Mouse (Mus musculus): ENCODE data around the gene Ppan. TPM values are rescaled to one million over a fixed set of nuclear protein-coding genes. Genes with fewer than 3 reads are reported as not detected.

Gene Ppan
- polyA plus RNA-seq, 1 experiment from 2014 or later: 64.1 TPM

GRCm38 (mm10) chr9:20866879-20867278 lies 21.1 kb upstream of the Ppan start:
- WGBS: 55% methylated on average over 3 of the region's 3 CpGs
- ATAC-seq (ENCODE audit: low read depth): no peak

DNA sequence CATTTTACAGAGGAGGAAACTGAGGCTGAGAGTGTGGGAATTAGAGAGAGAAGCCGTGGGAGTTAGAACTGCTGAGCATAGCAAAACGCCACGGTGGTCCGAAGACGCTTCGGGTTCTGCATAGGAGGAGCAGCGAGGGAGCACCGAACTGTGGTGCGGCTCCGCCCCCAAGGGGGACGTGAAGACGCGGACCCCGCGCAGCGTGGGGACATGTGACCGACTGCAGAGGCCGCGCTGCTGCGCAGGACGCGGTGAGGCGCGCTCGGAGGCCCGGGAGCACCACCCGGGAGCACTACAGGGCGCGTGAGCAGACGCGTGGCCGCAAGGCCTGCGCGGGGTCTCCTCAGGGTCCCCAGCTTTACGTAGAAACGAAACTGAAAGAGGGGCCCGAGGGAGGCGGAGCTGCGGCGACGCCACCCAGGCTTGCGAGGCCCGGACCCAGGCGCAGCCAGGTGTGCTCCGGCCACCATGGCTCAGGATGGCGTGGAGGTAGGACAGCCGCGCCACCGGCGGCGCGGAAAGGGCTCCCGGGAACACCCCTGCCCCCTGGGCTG lies 19.4 kb upstream of the Ppan start, which contains the start of gene A230050P20Rik:
Gene A230050P20Rik, plus strand, starts transcription at position 195 of the 554 bp plus-strand sequence.
- ATAC-seq (ENCODE audit: low read depth): peak; percentile 76
- Histone ChIP-seq H3K36me3 (ENCODE audit: control insufficient read depth, insufficient read depth, low read length) (no peaks in the 10 kb centered on the region), H3K27me3 (ENCODE audit: control insufficient read depth, insufficient read depth, low read depth, low read length) (peaks cover 8% of the 10 kb centered on the region; the same call in 1 of the 2 replicates), H3K9me3 (ENCODE audit: control insufficient read depth, low read length) (no peaks in the 10 kb centered on the region), H3K4me1 (replicated peaks; ENCODE audit: control insufficient read depth, insufficient read depth, low read length) (peaks cover 5% of the 10 kb centered on the region; the same call in 1 of the 2 replicates), H3K27ac (ENCODE audit: low read length) (no peak within 1 kb of the TSS), H3K9ac (ENCODE audit: low read length) (peak within 1 kb of the TSS; percentile 71), H3K4me3 (ENCODE audit: low read length) (peak within 1 kb of the TSS; percentile 67), H3K4me2 (ENCODE audit: low read depth, low read length) (peak within 1 kb of the TSS; percentile 67)
- 7% methylated on average over 53 of the region's 53 CpGs for WGBS

More at GRCm38 (mm10) chr9:20866879-20867278, 21.1 kb upstream of the Ppan start:
- no peak overlapping the region for H3K4me2 ChIP-seq (ENCODE audit: low read depth, low read length)
- H3K27ac ChIP-seq (ENCODE audit: low read length): no peak overlapping the region
- H3K4me1 ChIP-seq (replicated peaks; ENCODE audit: control insufficient read depth, insufficient read depth, low read length): peaks cover 5% of the 10 kb centered on the region; the same call in 1 of the 2 replicates
- no peaks in the 10 kb centered on the region for H3K36me3 ChIP-seq (ENCODE audit: control insufficient read depth, insufficient read depth, low read length)
- H3K27me3 ChIP-seq (ENCODE audit: control insufficient read depth, insufficient read depth, low read depth, low read length): peaks cover 8% of the 10 kb centered on the region; the same call in 1 of the 2 replicates
- no peaks in the 10 kb centered on the region for H3K9me3 ChIP-seq (ENCODE audit: control insufficient read depth, low read length)
- H3K9ac ChIP-seq (ENCODE audit: low read length): no peak overlapping the region
- no peak overlapping the region for H3K4me3 ChIP-seq (ENCODE audit: low read length)

DNA sequence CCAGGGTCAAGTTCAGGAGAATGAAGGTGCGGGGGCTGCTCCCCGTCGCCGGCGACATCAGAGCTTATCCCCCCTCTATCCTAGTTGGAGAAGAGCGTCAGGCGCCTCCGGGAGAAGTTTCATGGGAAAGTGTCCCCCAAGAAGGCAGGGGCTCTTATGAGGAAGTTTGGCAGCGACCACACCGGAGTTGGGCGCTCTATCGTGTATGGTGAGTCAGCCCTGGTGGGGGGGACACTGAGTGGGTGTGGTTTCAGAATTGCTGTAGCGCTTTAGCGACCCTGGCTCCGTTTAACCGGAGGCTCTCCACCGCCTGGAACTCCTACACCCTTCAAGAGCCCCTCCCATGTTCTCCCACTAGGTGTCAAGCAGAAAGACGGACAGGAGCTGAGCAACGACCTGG lies 18.7 kb upstream of the Ppan start:
- Histone ChIP-seq H3K4me1 (replicated peaks; ENCODE audit: control insufficient read depth, insufficient read depth, low read length) (peaks cover 5% of the 10 kb centered on the region; the same call in 1 of the 2 replicates), H3K36me3 (ENCODE audit: control insufficient read depth, insufficient read depth, low read length) (no peaks in the 10 kb centered on the region), H3K4me3 (ENCODE audit: low read length) (peak overlapping the region; percentile 67), H3K27ac (ENCODE audit: low read length) (no peak overlapping the region), H3K27me3 (ENCODE audit: control insufficient read depth, insufficient read depth, low read depth, low read length) (peaks cover 8% of the 10 kb centered on the region; the same call in 1 of the 2 replicates), H3K9ac (ENCODE audit: low read length) (peak overlapping the region; percentile 71), H3K4me2 (ENCODE audit: low read depth, low read length) (peak overlapping the region; percentile 67), H3K9me3 (ENCODE audit: control insufficient read depth, low read length) (no peaks in the 10 kb centered on the region)
- no peak; the same call in 1 of the 2 replicates for ATAC-seq (ENCODE audit: low read depth)
- 3% methylated on average over 19 of the region's 19 CpGs for WGBS

GRCm38 (mm10) chr9:20870211-20871173 lies 17.5 kb upstream of the Ppan start:
- H3K9me3 ChIP-seq (ENCODE audit: control insufficient read depth, low read length): no peaks in the 10 kb centered on the region
- no peak overlapping the region for H3K27ac ChIP-seq (ENCODE audit: low read length)
- H3K36me3 ChIP-seq (ENCODE audit: control insufficient read depth, insufficient read depth, low read length): no peaks in the 10 kb centered on the region
- 69% methylated on average over 12 of the region's 12 CpGs for WGBS
- H3K4me3 ChIP-seq (ENCODE audit: low read length): no peak overlapping the region
- ATAC-seq (ENCODE audit: low read depth): no peak
- H3K4me1 ChIP-seq (replicated peaks; ENCODE audit: control insufficient read depth, insufficient read depth, low read length): peaks cover 5% of the 10 kb centered on the region; the same call in 1 of the 2 replicates
- no peak overlapping the region for H3K9ac ChIP-seq (ENCODE audit: low read length)
- H3K27me3 ChIP-seq (ENCODE audit: control insufficient read depth, insufficient read depth, low read depth, low read length): peaks cover 8% of the 10 kb centered on the region; the same call in 1 of the 2 replicates
- no peak overlapping the region for H3K4me2 ChIP-seq (ENCODE audit: low read depth, low read length)

- Histone ChIP-seq H3K4me3 (ENCODE audit: low read length) (no peak overlapping the region), H3K4me2 (ENCODE audit: low read depth, low read length) (no peak overlapping the region), H3K9me3 (ENCODE audit: control insufficient read depth, low read length) (no peaks in the 10 kb centered on the region), H3K27ac (ENCODE audit: low read length) (no peak overlapping the region), H3K4me1 (replicated peaks; ENCODE audit: control insufficient read depth, insufficient read depth, low read length) (peaks cover 9% of the 10 kb centered on the region), H3K27me3 (ENCODE audit: control insufficient read depth, insufficient read depth, low read depth, low read length) (peaks cover 8% of the 10 kb centered on the region; the same call in 1 of the 2 replicates), H3K9ac (ENCODE audit: low read length) (no peak overlapping the region), H3K36me3 (ENCODE audit: control insufficient read depth, insufficient read depth, low read length) (no peaks in the 10 kb centered on the region)
- 82% methylated on average over 10 of the region's 10 CpGs for WGBS
- ATAC-seq (ENCODE audit: low read depth): no peak
Observed at GRCm38 (mm10) chr9:20872991-20873390, 15.0 kb upstream of the Ppan start.

GRCm38 (mm10) chr9:20873521-20873920 lies 14.5 kb upstream of the Ppan start:
- whole genome bisulfite sequencing: 77% methylated on average over 12 of the region's 12 CpGs

GRCm38 (mm10) chr9:20875021-20875790 lies 12.8 kb upstream of the Ppan start:
- Histone ChIP-seq H3K36me3 (ENCODE audit: control insufficient read depth, insufficient read depth, low read length) (no peaks in the 10 kb centered on the region), H3K4me3 (ENCODE audit: low read length) (no peak overlapping the region), H3K9me3 (ENCODE audit: control insufficient read depth, low read length) (no peaks in the 10 kb centered on the region), H3K27ac (ENCODE audit: low read length) (no peak overlapping the region), H3K9ac (ENCODE audit: low read length) (no peak overlapping the region), H3K4me2 (ENCODE audit: low read depth, low read length) (no peak overlapping the region), H3K4me1 (replicated peaks; ENCODE audit: control insufficient read depth, insufficient read depth, low read length) (peaks cover 5% of the 10 kb centered on the region), H3K27me3 (ENCODE audit: control insufficient read depth, insufficient read depth, low read depth, low read length) (no peaks in the 10 kb centered on the region)
- no peak for ATAC-seq (ENCODE audit: low read depth)
- WGBS: 55% methylated on average over 23 of the region's 23 CpGs

More at GRCm38 (mm10) chr9:20873521-20873920, 14.5 kb upstream of the Ppan start:
- Histone ChIP-seq H3K4me3 (ENCODE audit: low read length) (no peak overlapping the region), H3K4me2 (ENCODE audit: low read depth, low read length) (no peak overlapping the region), H3K27ac (ENCODE audit: low read length) (no peak overlapping the region), H3K27me3 (ENCODE audit: control insufficient read depth, insufficient read depth, low read depth, low read length) (peaks cover 5% of the 10 kb centered on the region; the same call in 1 of the 2 replicates), H3K9ac (ENCODE audit: low read length) (no peak overlapping the region), H3K4me1 (replicated peaks; ENCODE audit: control insufficient read depth, insufficient read depth, low read length) (peaks cover 9% of the 10 kb centered on the region), H3K9me3 (ENCODE audit: control insufficient read depth, low read length) (no peaks in the 10 kb centered on the region), H3K36me3 (ENCODE audit: control insufficient read depth, insufficient read depth, low read length) (no peaks in the 10 kb centered on the region)
- no peak for ATAC-seq (ENCODE audit: low read depth)

DNA sequence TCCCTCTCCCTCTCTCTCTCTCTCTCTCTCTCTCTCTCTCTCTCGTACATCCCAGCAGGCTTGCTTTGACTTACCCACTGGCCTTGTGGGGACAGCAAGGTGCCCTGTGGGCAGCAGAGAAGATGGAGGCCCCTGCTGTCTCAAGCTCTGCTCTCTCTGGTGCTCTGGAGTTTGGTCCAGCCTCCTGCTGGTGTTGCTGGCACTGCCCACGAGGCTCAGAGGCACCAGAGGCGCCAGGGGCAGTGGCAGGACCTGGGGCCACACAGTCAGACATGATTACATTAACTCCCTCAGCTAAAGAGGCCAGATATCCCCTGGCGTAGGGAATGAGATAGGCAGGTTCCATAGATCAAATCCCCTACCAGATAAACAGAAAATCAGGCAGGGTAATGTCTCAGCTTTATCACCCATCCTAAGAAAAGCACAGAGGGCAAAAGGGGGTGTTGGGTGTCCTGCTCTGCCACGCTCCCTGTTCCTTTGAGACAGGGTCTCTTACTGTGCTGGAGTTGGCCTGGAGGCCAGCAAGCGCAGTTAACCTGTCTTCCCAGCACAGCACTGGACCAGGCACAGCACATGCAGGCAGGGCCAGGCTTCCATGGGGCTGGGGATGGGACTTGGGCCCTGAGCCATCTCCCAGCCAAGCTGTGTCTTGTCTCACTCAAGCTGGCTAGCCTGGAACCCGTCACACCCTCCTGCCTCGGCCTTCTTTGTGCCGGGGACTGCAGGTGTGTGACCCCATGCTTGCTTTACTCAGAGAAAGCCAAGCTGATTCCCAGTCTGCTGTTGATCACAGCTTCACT lies 11.5 kb upstream of the Ppan start:
- no peak for ATAC-seq (ENCODE audit: low read depth)
- Histone ChIP-seq H3K4me2 (ENCODE audit: low read depth, low read length) (no peak overlapping the region), H3K4me1 (replicated peaks; ENCODE audit: control insufficient read depth, insufficient read depth, low read length) (peaks cover 5% of the 10 kb centered on the region), H3K36me3 (ENCODE audit: control insufficient read depth, insufficient read depth, low read length) (no peaks in the 10 kb centered on the region), H3K9me3 (ENCODE audit: control insufficient read depth, low read length) (no peaks in the 10 kb centered on the region), H3K4me3 (ENCODE audit: low read length) (no peak overlapping the region), H3K9ac (ENCODE audit: low read length) (no peak overlapping the region), H3K27me3 (ENCODE audit: control insufficient read depth, insufficient read depth, low read depth, low read length) (no peaks in the 10 kb centered on the region), H3K27ac (ENCODE audit: low read length) (no peak overlapping the region)
- 65% methylated on average over 8 of the region's 9 CpGs for WGBS

Data from lung, embryonic 16.5 days (tissue).